Mouse (Mus musculus): ENCODE data around the gene Sugct.

Gene Sugct

DNA sequence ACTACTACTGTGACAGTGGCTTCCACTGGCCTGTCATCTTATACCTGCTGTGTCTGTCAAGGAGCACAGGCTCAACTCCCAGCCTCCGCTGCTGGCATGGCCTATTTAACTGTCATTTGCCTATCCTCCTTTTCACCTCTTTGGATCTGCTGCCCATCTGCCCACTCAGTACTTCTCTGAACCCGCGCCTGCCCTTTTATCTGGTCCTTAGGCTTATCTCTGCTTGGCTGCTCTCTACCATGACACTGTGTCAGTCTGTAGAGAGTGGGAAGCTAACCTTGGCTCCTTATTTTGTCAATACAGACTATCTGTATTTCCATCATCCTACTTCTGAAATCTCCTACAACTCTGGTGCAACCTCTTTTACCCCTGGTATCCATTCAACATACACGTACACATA is 793.9 kb downstream of the Sugct start:
- DNase-seq (ENCODE audit: low read depth, low spot score): no peak

GRCm38 (mm10) chr13:16898084-16898792 is 797.1 kb downstream of the Sugct start:
- no peak for DNase-seq (ENCODE audit: low read depth, low spot score)

DNA sequence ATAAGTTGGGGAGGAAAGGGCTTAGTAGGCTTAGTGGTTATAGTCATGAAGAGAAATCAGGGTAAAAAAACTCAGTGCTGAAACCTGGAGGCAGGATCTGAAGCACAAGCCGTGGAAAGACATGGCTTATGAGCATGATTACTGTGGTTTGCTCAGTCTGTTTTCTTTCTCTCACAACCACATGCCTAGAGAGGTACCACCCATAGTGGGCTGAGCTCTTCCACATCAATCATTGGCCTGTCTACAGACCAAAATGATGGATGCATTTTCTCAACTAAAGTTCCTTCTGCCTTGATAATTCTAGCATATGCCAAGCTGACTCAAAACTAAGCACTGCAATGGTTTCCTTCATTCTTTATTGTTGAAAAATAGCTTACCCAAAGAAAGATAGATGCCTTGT is 817.3 kb downstream of the Sugct start:
- DNase-seq (ENCODE audit: low read depth, low spot score): no peak

DNA sequence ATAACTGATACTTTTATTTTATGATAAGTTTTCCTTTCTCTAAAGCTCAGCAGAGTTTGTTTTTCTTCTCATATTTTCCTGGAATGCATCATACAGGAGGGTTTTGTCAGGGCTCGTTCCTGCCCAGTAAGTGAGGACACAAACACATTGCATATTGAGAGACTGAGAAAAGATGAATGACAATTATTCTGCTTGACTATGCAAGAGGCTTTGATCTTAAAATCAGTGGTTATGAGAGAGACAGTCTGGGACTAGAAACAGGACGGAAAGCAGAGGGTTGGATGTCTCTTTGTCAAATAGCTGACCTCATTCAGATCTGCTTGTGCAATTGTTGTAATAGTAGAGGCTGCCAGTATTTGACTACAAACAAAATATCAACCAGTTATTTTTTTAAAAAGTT is 835.4 kb downstream of the Sugct start:
- DNase-seq (ENCODE audit: low read depth, low spot score): no peak

- no peak for DNase-seq (ENCODE audit: low read depth, low spot score)
Measured at GRCm38 (mm10) chr13:16847236-16847635, 848.1 kb downstream of the Sugct start.

DNA sequence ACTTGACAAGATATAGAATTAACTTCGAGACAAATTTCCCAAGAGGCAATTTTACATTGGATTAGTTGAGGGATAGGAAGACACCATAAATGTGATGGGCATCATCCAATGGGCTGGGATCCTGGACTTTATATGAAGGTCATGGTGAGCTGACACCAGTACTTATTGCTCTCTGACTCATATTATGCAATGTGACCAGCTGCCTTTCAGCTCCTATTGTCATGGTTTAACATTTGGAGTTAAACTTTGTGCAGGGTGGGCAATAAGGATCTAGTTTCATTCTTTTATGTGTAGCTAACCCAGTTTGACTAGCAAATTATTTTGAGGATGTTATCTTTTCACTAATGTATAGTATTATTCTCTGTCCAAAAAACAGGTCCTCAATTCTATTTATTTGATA is 854.4 kb downstream of the Sugct start:
- DNase-seq (ENCODE audit: low read depth, low spot score): no peak

DNA sequence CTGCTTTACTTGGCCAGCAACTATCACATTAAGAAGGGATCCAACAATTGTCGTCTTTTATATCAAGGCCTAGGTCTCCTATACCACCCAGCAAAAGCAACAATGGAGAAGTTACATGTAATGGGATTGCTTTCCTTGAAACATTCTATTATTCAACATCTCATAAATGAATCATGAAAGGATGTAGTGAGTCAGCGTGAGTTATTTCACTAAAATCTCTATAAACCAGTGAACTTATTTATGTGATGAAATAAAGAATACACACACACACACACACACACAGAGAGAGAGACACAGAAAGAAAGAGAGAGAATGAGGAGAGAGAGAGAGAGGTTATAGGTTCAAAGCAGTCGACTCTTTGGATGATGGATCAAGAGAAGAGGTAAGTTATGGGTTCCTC is 856.9 kb downstream of the Sugct start:
- no peak for DNase-seq (ENCODE audit: low read depth, low spot score)

GRCm38 (mm10) chr13:16835111-16835510 is 860.2 kb downstream of the Sugct start:
- no peak for DNase-seq (ENCODE audit: low read depth, low spot score)

GRCm38 (mm10) chr13:16833069-16833468 is 862.3 kb downstream of the Sugct start:
- no peak for DNase-seq (ENCODE audit: low read depth, low spot score)

- no peak for DNase-seq (ENCODE audit: low read depth, low spot score)
Measured at GRCm38 (mm10) chr13:16831840-16832239, 863.5 kb downstream of the Sugct start.

DNA sequence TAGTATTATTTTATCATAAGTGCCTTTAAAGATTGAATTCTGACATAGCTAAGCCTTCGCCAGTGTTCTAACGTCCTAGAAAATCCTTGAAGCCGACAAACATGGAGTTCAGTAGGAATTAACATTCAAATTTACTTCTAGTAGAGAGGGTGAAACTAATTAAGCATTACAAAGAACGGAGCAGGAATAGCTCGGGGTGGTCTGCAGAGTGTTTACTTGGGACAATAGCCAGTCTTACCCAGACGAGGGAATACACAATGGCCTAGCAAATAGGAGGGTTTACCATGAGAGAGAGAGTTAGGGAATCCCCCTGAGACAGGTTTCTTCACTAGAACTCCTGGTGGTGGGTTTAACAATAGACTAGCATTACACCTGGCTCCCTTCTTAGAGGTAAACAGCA is 865.1 kb downstream of the Sugct start:
- DNase-seq (ENCODE audit: low read depth, low spot score): peak; percentile 58

DNA sequence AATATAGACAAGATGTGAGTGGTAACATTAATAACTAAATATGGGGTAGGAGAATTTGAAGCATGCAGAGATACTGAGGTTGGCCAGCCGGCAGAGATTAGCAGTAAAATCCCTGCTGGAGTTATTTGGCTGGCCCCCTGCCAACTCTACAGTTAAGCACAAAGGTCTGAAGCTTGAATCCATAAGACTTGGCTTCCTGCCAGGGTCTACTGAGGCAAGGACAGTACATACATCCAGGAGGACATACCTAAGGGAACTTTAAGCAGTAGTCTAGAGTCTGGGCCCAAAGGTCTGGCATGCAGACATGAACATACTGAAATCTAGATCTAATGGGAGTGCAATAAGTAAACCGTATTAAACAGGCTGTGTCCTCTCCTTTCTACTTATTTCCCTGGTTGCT is 865.8 kb downstream of the Sugct start:
- DNase-seq (ENCODE audit: low read depth, low spot score): peak; percentile 16

DNA sequence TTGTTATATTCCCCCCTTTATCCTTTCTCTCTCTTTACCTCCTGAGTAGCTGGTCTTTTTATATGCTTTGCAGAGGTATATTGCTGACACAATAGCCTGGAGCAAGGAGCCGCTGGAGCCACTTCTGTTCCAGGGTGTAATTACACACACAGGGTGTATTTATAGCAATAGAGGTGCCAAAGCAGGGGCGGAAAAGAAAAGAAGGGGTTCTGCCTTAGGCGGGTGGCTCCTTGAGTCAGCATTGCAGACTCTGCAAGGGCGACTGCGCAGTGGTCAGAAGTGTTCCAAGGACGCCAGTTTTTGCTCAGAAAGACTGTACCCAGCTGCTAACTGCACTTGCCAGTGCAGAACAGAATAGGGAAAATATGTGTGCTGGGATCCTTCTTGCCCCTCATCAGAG is 869.7 kb downstream of the Sugct start:
- DNase-seq (ENCODE audit: low read depth, low spot score): no peak

GRCm38 (mm10) chr13:16821785-16822184 is 873.6 kb downstream of the Sugct start:
- DNase-seq (ENCODE audit: low read depth, low spot score): no peak

DNA sequence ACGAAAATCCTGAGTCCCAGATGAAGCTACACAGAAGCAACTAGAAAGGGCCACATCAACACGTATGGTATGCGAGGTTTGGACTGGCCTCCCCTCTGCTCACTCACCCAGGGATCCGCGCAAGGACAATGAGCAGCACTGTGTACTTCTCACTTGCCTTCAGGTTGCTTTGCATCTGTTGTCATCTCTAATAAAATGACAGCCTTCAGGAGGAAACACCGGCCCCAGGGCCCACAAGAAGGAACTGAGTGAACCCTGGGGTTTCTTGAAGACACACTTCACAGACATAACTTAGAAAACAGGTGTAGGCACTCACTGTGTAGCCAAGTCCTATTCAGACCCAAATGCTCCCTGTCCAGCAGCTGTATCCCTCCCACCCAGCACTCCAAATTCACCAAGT is 877.9 kb downstream of the Sugct start:
- DNase-seq (ENCODE audit: low read depth, low spot score): no peak

DNA sequence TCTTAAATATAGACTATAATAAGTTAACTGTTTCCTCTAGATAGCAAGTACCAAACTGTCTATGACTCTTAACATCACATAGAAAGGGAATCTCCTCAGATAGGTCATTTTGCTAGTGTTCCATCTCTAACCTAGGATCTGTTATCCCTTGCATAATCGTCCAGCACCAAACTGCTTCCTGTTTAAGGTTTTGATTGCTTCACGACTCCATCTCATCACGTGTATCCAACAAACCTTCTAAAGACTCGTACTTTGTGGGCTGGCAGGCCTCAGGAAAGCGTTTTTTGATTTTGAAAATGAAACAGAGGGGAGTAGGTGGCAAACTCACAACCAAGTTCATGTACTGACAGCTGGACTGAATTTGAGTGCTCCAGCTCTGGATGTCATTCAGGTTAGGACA is 878.6 kb downstream of the Sugct start:
- DNase-seq (ENCODE audit: low read depth, low spot score): no peak

DNA sequence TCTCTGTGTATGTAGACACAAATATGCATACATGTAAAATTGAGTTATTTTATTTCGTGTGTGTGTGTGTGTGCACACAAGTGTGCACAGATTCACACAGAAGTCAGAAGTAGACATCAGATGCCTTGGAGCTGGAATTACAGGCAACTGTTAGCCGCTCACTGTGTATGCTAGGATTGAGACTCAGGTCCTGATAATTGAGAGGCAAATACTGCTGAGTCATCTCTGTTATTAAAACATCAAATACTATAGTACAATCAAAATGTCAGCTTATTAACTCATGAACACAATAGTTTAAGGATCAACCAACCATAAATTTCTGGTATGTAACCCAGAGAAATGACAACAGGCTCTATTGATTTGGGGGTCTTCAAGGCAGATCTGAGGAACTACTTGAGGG is 883.1 kb downstream of the Sugct start:
- no peak for DNase-seq (ENCODE audit: low read depth, low spot score)

Measured in WW6 (cell line).